Mouse (Mus musculus) heart, postnatal 0 days (tissue): Measurements from ENCODE around the gene Kcnh3. TPM values are rescaled to one million over a fixed set of nuclear protein-coding genes. Genes with fewer than 3 reads are reported as not detected.

ENCODE experiments used
- ATAC-seq: fragments of 200-750 bp; cut with Nextera tagmentation; 2 replicates; pipeline ENCODE4 v1.8.0; 2017; ENCODE audit warnings: low read depth, moderate number of reproducible peaks, moderate library complexity; ENCODE audit not compliant: insufficient read depth
- DNase-seq: peaks from one replicate; pipeline ENCODE4 v3.0.0-alpha.2; 2016; ENCODE audit warnings: low spot score
- H3K27ac ChIP-seq: fragments of 300-500 bp; sonication (generic); 2 replicates; pipeline ENCODE4 v1.5.1; 2014; ENCODE audit warnings: low read depth, mild to moderate bottlenecking
- H3K27me3 ChIP-seq: fragments of 300-500 bp; sonication (generic); 2 replicates; pipeline ENCODE4 v1.6.1; 2014; ENCODE audit warnings: low read length, mixed read lengths; ENCODE audit not compliant: control insufficient read depth, insufficient read depth
- H3K36me3 ChIP-seq: fragments of 300-500 bp; sonication (generic); replicated peaks from 2 replicates; pipeline ENCODE4 v1.6.1; 2014; ENCODE audit warnings: low read length, mixed read lengths; ENCODE audit not compliant: control insufficient read depth, insufficient read depth
- H3K4me1 ChIP-seq: fragments of 300-500 bp; sonication (generic); 2 replicates; pipeline ENCODE4 v1.6.1; 2014; ENCODE audit warnings: antibody characterized with exemption; ENCODE audit not compliant: control insufficient read depth, insufficient read depth
- H3K4me2 ChIP-seq: fragments of 300-500 bp; sonication (generic); 2 replicates; pipeline ENCODE4 v1.6.1; 2014; ENCODE audit warnings: low read depth, mild to moderate bottlenecking, low read length, moderate library complexity
- H3K4me3 ChIP-seq: fragments of 300-500 bp; sonication (generic); 2 replicates; pipeline ENCODE4 v1.5.1; 2014; ENCODE audit warnings: low read depth, low read length
- H3K9ac ChIP-seq: fragments of 300-500 bp; sonication (generic); replicated peaks from 2 replicates; pipeline ENCODE4 v1.6.1; 2014; ENCODE audit warnings: low read depth, low read length, mixed read lengths
- H3K9me3 ChIP-seq: fragments of 300-500 bp; sonication (generic); replicated peaks from 2 replicates; pipeline ENCODE4 v1.6.1; 2016; ENCODE audit warnings: low read length; ENCODE audit not compliant: control insufficient read depth
- CTCF ChIP-seq: IDR thresholded peaks from 2 replicates; pipeline ENCODE4 v1.5.1; 2016; ENCODE audit warnings: antibody characterized with exemption, control low read depth, low read depth
- EP300 ChIP-seq: IDR thresholded peaks from 2 replicates; pipeline ENCODE4 v1.6.1; 2016; ENCODE audit warnings: antibody characterized with exemption, low read depth
- WGBS: fragments of 180-500 bp; shearing (Covaris S2); extraction: QIAGEN DNeasy Blood & Tissue Kit; methylation state at CpG from one replicate; pipeline ENCODE4 v1.1.7; 2014; 5-methylcytosine and 5-hydroxymethylcytosine counted together
- polyA plus RNA-seq: library from polyadenylated mRNA; unstranded; fragments of >200 nt; fragmentation: Nextera tagmentation; extraction: Ambion mirVana; gene quantifications from 2 replicates; pipeline ENCODE4 v1.2.1, GENCODE M21; 2015
- total RNA-seq: library from RNA; depleted of rRNA; stranded (reverse); fragments of >200 nt; gene quantifications from 2 replicates; pipeline ENCODE4 v1.2.3, GENCODE M21; 2014; ENCODE audit warnings: low replicate concordance

Kcnh3 gene
- total and polyA plus RNA-seq, 2 experiments from 2014 or later = 0.08 to 0.19 TPM

DNA sequence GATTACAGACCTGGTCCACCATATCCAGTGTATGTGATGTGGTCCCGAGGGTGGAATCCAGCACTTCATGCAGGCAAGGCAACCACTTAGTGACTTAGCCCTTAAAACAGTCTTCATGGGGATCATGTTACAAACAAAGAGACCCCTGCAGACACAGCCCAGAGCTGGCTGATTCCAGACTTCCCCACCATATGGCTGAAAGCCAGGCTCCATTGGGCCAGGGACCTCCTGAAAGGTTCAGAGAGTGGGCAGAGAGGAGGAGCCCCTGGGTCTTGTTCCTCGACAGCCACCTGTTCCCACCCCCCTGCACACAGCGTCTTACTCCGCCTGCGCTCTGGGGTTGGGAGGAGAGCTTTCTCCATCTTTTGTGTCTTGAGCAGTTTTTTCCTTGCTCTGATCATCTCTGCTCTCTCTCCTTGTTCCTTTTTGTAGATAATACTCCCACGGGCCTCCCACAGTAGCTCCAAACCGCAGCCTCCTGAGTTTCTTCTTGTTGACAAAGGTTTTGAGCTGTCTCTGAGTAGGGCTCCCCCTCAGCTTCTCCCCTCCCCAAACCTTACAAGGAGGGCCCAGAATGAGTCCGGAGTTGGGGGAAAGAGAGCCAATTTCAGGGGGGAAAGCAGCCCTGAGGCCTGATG, 3.2 kb upstream of the Kcnh3 start:
- no peak for TF ChIP-seq EP300
- TF ChIP-seq CTCF = no peak
- H3K9ac ChIP-seq = no peak overlapping the region
- no peak overlapping the region for H3K4me3 ChIP-seq
- WGBS = 21% methylated on average over 8 of the region's 8 CpGs
- no peak for DNase-seq
- no peak overlapping the region for H3K4me2 ChIP-seq
- H3K4me1 ChIP-seq = peaks cover 4% of the 10 kb centered on the region; the same call in 1 of the 2 replicates
- peaks cover 70% of the 10 kb centered on the region for H3K27me3 ChIP-seq
- ATAC-seq = no peak
- no peaks in the 10 kb centered on the region for H3K36me3 ChIP-seq
- no peaks in the 10 kb centered on the region for H3K9me3 ChIP-seq
- no peak overlapping the region for H3K27ac ChIP-seq

DNA sequence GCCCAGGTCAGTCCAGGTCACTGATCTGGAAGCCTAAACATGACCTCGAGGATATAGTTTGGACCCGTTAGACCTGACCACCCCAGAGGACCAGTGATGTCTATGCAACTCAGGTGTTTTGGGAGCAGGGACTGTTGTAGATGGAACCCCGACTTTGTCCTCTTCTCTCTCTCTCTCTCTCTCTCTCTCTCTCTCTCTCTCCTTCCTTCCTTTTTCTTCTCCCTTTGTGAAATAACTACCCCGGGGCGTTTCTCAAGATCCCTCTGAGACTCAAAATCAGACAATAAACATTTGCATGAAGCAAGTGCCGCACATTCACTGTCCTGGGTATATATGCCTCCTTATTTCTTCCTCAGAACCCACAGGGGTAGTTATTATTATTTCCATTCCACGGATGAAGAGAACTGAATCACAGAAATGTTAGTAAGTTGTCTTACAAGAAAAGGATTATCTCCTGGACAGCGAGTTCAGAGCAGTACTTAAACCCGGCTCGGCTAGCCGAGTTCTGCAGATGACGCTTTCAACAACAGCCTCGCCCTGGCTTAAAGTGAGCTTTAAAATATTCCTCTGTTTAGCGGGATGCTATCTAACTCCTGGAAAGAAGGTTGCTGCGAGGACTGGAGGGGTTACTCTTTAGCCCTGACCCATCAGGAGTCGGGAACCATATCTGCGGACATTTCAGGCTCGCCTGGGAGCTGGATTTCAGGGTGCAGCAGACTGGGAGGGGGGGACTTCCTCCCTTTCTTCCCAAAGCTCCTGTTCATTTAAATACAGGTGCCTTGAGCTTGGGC, 1.7 kb upstream of the Kcnh3 start:
- WGBS = 7% methylated on average over 18 of the region's 18 CpGs
- peaks cover 86% of the 10 kb centered on the region for H3K27me3 ChIP-seq

DNA sequence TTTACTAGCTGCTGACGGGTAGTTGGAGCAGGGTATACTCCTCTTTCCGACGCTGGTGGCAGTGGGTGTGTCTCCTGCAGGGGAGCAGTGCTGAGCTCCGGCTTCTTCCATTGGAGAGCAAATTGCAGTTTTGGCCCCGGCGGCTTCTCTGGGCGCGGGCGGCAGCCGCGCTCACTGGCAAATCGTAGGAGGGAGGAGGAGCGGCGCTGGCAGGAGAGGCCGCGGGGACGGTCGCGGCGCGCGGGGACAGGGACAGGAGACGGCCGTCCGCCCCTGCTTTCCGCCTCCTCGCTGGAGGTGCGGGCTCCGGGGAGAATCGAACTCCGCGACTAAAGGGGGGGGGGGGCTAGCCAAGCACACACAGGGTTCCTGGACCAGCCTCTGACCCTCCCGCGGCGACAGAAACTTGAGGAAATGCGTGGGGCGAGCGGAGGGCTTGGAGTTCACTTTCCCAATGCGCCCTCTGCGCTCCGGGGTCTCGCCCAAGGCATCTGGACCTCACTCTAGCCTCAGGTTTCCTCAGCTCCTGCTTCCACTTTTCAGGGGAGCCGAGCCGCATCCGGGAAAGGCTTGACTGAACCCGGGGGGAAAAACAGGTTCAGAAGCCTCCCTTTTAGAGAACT, 965 bp upstream of the Kcnh3 start:
- no peaks in the 10 kb centered on the region for H3K36me3 ChIP-seq
- no peak overlapping the region for H3K27ac ChIP-seq
- peak overlapping the region; percentile 79 for H3K4me2 ChIP-seq
- H3K9ac ChIP-seq = peak overlapping the region; percentile 48; the same call in 1 of the 2 replicates
- no peaks in the 10 kb centered on the region for H3K9me3 ChIP-seq
- TF ChIP-seq EP300 = no peak
- no peak for TF ChIP-seq CTCF
- ATAC-seq (no peak), DNase-seq (no peak)
- peak overlapping the region; percentile 55 for H3K4me3 ChIP-seq
- WGBS = 1% methylated on average over 45 of the region's 46 CpGs
- H3K27me3 ChIP-seq = peaks cover 92% of the 10 kb centered on the region
- H3K4me1 ChIP-seq = peaks cover 4% of the 10 kb centered on the region; the same call in 1 of the 2 replicates

More for the DNA sequence above, 1.7 kb upstream of the Kcnh3 start:
- no peaks in the 10 kb centered on the region for H3K9me3 ChIP-seq
- peak overlapping the region; percentile 79 for H3K4me2 ChIP-seq
- no peak overlapping the region for H3K9ac ChIP-seq
- peak overlapping the region; percentile 55 for H3K4me3 ChIP-seq
- no peak overlapping the region for H3K27ac ChIP-seq
- TF ChIP-seq EP300 (no peak), CTCF (no peak)
- DNase-seq (no peak), ATAC-seq (no peak)
- H3K4me1 ChIP-seq = peaks cover 4% of the 10 kb centered on the region; the same call in 1 of the 2 replicates
- H3K36me3 ChIP-seq = no peaks in the 10 kb centered on the region

DNA sequence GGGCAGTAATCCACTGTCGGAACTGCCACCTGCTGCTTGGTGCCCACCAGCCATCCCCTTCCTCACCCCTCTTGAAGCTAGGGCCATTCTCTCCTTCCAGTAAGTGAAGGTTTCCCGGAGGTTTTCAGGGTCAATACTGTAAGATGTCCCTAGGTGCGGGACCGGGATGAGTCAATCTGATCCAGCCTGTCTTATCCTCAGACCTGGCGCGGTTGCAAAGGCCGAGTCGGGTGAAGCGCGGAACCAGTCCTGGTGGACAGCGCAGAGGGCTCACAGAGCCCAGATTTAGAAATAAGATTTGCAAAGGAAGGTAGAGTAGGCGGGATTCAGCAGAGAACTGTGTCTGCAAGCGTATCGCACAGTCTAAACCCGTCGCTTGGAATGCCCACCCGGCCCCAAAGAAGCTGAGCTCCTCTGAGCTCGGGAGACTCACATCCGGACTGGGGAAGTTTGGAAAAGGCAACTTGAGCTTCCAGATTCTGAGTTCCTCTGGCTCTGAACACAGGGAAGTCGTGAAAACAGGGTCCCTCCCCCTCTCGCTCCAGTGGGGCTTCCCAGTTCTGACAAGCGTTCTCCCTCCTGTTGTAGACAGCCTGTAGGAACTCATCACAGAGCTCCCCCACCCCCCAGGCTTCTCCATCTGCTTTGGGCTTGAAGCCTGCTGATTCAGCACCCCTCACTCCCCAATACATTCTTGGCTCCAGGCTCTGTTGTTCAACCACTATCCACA, 585 bp downstream of the Kcnh3 start:
- Histone ChIP-seq H3K36me3 (no peaks in the 10 kb centered on the region), H3K9me3 (no peaks in the 10 kb centered on the region), H3K4me3 (peak overlapping the region; percentile 55), H3K4me1 (peaks cover 4% of the 10 kb centered on the region; the same call in 1 of the 2 replicates), H3K27ac (no peak overlapping the region), H3K9ac (no peak overlapping the region), H3K27me3 (peaks cover 96% of the 10 kb centered on the region), H3K4me2 (peak overlapping the region; percentile 79)
- WGBS = 1% methylated on average over 22 of the region's 22 CpGs
- ATAC-seq = no peak
- no peak for TF ChIP-seq EP300
- no peak for TF ChIP-seq CTCF
- DNase-seq = no peak

DNA sequence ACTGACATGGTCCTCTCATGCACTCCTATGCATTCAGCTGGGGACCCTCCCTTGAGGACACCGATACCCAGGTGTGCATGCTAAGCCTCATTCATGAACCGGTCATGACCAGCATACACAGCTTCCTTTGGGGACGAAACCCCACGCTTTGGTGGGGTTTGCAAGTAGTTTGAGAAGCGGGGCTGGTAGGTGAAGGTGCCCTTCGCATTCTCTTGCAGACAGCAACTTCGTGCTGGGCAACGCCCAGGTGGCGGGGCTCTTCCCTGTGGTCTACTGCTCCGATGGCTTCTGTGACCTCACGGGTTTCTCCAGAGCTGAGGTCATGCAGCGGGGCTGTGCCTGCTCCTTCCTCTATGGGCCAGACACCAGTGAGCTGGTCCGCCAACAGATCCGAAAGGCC, 1.4 kb downstream of the Kcnh3 start:
- no peak overlapping the region for H3K27ac ChIP-seq
- no peak for ATAC-seq
- peaks cover 93% of the 10 kb centered on the region for H3K27me3 ChIP-seq
- H3K4me1 ChIP-seq = peaks cover 4% of the 10 kb centered on the region; the same call in 1 of the 2 replicates
- no peaks in the 10 kb centered on the region for H3K9me3 ChIP-seq
- WGBS = 30% methylated on average over 14 of the region's 14 CpGs
- TF ChIP-seq EP300 = no peak
- no peak for TF ChIP-seq CTCF
- H3K4me2 ChIP-seq = no peak overlapping the region
- no peak overlapping the region for H3K4me3 ChIP-seq
- no peaks in the 10 kb centered on the region for H3K36me3 ChIP-seq
- H3K9ac ChIP-seq = no peak overlapping the region
- DNase-seq = no peak
